Mouse (Mus musculus): Measurements from ENCODE around the gene Tlr2.
"Not testable (repeated sequence)": the region's sequence is repeated elsewhere in the genome, so short reads cannot be mapped to it uniquely, and the experiment has no call there.

DNA sequence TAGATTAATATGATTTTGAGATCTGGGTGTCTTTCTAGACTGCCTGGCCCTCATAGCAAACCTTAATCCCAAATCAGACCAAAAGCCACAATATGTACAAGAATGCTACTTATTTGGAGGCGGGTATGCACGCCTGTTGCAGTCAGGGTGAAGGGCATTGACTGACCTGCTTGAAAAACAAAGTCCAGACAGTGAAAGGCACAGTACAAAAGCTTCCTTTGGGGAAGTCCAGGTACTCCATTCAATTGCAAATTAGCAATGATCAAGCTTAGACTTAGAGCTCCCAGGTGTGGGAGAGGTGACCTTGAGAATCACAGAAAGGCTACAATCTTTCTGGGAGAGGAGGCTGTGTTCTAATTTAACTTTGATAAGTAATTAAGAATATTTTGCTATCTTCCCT, 31.3 kb upstream of the Tlr2 start:
- TF ChIP-seq CTCF, EP300 (IDR thresholded peaks at IDR 0.05; ENCODE audit: low read depth): not testable (repeated sequence)

Measured in heart, postnatal 0 days (tissue).